Mouse (Mus musculus) induced T-regulatory cell, adult 2 months (primary cell): Measurements from ENCODE around the gene Eaf1.

Experiments
- DNase-seq: peaks from one replicate; pipeline ENCODE4 v3.0.0-alpha.2; 2012; ENCODE audit warnings: low read depth

Gene Eaf1

DNA sequence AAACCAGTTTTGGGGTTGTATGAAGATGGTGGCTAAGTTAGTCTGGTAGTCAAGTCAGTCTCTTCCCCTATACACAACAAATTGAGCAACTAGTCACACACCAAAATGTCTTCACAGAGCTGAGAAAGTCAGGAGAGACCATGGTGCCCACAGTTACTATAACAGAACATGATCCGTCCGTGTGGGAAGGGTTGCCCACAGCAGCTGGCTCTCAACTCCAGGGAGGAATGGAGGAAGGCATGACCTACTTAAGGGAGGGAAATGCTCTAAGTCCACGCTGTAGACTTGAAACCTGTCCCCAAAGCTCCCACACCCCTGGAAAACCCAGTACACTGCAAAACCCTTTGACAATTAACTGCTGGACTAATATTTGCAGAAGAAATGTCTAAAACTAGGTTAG is 16.1 kb downstream of the Eaf1 start:
- no peak for DNase-seq

GRCm38 (mm10) chr14:31515895-31516294 is 21.7 kb downstream of the Eaf1 start:
- no peak for DNase-seq

DNA sequence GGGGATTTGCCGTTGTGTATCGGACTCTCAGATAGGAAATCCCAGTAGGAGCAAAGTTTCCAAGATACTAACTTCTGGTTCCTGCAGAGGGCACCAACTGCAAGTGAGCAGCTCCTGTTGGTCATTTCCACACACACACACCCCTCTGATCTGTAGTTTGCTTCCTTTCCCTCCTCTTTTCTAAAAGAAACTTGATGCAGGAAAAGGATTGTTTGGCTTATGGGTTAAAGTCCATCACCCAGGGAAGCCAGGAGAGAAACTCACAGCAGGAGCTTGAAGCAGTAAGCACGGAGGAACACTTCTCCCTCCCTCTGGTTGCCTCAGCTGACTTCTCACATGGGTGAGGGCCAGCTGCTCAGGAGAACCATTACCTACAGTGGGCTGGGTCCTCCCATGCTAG is 25.0 kb downstream of the Eaf1 start:
- no peak for DNase-seq

DNA sequence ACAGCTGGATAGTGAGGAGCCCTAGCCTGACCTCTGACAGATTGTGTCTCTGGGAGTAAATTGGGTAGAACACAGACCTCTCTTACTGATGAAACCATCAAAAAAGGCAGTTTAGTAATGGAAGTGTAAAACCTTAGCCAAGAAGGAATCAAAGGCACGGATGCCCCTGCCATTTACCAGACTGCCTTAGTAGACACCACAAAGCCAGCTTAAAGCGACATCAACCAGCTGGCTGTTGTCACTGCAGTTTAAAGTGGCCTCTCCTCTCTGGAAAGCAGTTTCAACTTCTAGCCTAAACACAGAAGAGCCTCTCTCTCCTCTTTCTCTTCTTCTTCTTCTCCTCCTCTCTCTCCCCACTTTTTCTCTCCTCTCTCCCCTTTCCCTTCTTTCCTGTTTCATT is 27.1 kb downstream of the Eaf1 start:
- no peak for DNase-seq

- peak; percentile 67 for DNase-seq
Measured at GRCm38 (mm10) chr14:31525040-31525810, 31.0 kb downstream of the Eaf1 start.

DNA sequence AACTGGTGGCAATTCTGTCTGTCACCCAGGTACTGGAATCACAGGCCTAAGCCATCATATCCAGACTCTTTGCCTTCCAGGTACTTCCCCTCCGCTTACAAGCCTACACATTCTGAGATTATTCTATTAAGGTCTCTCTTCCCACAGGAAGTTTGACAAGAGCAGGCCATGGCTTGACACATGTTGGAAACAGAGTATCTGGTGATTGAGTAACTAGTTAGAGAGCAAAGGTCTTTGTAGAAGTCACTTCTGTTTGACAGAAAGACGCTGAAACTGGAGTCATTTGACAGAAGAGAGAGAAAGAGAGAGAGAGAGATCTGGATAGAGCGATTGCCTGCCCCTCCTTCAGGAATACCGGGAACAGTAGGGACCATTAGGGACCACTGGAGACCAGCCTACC is 36.6 kb downstream of the Eaf1 start:
- no peak for DNase-seq

DNA sequence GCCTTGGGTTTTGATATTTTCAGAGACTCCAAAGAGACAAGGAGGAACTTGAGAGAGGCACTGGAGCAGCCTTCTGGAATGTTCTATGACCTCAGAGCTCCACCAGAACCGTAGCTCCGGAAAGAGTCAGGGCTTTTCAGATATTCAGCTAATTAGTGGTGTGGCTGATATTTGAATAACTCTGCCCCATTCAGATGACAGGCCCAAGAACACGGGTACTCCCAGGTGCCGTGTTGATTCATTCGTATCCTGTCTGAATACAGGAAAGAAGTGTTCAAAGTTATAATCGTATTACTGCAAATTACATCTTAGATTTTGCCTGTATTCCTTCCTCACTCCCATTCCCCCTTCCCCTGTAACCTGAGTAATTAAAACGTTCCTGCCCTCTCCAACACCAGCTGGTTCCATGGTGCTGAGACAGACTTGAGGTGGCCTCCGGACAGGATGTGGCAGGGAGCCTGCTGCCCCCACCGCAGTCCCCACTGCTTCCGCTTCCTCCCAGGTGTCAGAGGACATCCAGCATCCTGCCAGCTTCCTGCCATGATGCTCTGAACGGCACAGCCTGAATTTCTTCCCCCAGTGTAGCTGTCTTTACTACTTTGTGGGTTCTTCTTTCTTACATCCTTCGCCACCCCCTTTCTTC is 37.4 kb downstream of the Eaf1 start:
- peak; percentile 80 for DNase-seq

DNA sequence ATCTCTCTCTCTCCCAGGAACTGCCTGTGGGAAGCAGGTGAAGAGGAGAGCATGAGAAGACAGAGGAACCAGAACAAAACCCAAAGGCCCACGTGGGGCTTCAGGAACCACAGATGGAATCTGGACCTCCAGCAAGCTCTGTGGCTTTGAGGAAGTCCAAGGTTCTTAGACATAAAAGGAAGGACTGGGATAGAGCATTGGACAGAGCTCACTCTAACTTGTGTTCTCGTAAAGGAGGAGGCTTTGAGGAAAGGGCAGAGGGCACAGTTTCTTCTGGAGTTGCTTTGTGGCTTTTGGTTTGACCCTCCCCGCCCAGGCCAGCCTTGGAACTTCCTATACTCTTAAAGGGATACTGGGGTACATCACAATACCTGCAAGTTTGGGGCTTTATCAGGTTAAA is 38.5 kb downstream of the Eaf1 start:
- no peak for DNase-seq

- DNase-seq = no peak
Measured at GRCm38 (mm10) chr14:31537298-31537697, 43.1 kb downstream of the Eaf1 start.

GRCm38 (mm10) chr14:31543885-31544442 is 49.8 kb downstream of the Eaf1 start:
- DNase-seq = no peak

- peak; percentile 66 for DNase-seq
Measured at GRCm38 (mm10) chr14:31555021-31555420, 60.8 kb downstream of the Eaf1 start.

DNA sequence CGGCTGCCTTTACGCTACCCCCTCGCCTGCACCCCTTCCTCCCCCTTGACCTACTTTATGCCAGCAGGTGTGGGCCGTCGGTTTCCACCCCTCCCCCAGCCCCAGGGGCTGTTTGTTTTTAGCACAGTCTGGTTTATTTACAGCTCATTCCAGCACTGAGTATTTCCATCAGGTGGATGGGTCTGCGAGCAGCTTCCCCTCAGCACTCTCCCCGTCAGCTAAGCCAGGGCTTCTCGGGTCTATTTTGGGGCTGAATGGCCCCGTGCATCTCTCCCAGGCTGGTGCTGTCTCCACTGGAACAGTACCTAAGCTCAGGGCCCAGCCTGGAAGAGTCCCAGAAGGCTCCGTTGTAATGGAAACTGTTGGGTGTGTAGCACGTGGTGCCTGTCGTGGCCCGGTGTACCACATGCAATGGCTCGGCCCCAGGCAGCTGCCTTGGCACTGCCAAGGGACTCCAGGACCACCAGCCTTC is 61.8 kb downstream of the Eaf1 start:
- DNase-seq = peak; percentile 78

DNA sequence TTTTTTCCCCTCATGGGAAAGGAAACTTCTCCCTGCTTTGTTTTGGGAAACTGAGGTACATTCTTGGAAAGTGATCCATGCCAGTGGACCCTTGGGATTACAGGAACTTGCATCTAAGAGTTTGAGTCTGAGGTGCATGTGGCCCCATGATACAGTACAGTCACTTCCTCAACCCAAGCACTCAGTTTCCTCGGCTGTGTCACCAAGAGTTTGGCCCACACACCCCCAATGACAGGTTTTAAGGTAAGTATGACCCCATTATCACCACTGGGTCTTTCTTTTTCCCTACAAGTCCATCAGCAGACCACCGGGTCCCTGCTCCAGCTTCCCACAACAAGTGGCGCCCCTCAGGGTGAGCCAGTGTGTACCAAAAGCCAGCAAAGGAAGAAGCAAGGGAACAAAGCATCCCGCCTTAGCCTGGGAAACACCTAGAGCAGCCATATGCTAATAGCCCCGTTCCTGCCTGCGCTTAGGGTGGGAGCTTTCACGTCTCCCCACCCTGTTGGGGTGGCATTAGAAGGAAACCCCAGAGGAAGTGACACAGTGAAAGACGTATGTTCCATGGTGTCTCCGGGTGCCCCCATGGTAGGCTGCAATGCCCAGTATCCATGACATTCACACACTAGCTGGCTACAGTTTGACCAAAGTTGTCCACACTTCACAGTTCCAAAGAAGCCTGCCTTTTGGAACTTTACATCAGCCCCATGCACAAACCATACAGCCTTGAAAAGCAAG is 62.5 kb downstream of the Eaf1 start:
- peak; percentile 66 for DNase-seq

DNA sequence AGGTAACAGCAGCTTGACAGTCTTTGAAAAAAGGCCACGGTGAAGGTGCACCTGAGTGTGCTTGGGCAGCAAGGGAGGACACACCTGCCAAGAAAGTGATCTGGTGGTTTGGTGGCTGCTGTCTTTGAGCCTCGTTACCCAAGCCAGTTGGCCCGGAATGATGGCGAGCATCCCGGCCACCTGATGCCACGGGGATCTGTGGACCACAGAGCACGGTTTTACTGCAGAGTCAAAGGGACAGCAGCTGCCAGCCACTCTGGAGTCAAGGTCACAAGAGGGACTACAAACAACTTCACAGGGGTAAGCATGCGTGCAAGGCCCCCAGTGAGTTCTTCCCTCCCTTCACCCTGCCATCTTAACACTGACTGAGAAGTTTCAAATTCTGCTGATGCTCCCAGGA is 63.1 kb downstream of the Eaf1 start:
- no peak for DNase-seq

DNA sequence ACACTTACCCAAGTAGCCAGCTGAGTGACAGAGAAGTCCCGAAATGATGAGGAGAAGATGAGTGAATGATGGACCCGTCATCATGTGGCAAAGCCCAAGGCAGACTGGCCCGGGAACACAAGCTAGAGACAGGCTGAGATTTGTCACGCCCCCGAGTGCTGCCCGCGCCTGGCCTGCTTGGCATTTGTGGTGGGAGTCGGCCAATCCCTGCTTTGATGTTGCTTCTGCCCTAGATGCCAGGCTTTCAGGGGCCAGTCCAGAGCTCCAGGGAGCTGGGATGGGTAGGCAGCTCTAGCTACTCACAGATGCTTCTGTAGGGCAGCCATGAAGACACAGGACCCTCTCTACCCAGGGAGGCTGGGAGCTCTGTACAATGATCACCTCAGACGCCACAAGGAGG is 63.6 kb downstream of the Eaf1 start:
- no peak for DNase-seq

DNA sequence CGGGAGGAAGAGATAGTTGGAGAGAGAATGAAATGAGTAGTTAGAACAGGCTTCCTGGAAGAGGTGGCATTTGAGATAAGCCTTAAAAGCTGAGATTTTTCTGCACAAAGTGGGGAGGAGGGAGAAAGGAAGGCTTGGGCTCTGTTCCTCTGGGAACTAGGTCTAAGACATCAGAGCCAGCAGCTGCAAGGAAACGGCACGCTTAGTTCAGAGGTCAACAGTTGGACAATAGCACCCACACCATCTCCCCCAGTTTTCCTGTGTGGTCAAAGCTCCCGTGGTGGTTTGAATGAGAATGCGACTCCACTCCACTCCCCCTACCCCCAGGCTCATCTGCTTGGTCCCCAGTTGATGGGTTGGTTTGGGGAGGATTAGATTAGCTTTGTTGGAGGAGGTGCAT is 65.0 kb downstream of the Eaf1 start:
- DNase-seq = no peak
